Mouse (Mus musculus): ENCODE measurements at regions not wholly inside any gene's neighbourhood (a gene's known extent, or its start where the extent isn't known, plus 50 kb on each side); places are given as distances from the start of the nearest gene placed in this dataset.

- no peak overlapping the region for H3K4me2 ChIP-seq (replicated peaks; ENCODE audit: low read depth, low read length)
- ATAC-seq (peak; percentile 60), DNase-seq (ENCODE audit: low spot score) (peak; percentile 53)
- no peaks in the 10 kb centered on the region for H3K9me3 ChIP-seq (ENCODE audit: low read length)
- H3K27me3 ChIP-seq (replicated peaks; ENCODE audit: insufficient read depth, low read length): no peaks in the 10 kb centered on the region
- no peak overlapping the region for H3K9ac ChIP-seq (replicated peaks; ENCODE audit: low read depth)
- WGBS: 14% methylated on average over 2 of the region's 2 CpGs
- no peaks in the 10 kb centered on the region for H3K36me3 ChIP-seq (ENCODE audit: insufficient read depth, low read length)
- no peak overlapping the region for H3K27ac ChIP-seq (ENCODE audit: low read length)
- no peak overlapping the region for H3K4me3 ChIP-seq (ENCODE audit: low read depth, low read length)
- H3K4me1 ChIP-seq (ENCODE audit: insufficient read depth, low read depth, low read length): no peaks in the 10 kb centered on the region
- TF ChIP-seq CTCF (IDR thresholded peaks at IDR 0.05) (peak; percentile 82), EP300 (IDR thresholded peaks at IDR 0.05) (no peak)
Observed at GRCm38 (mm10) chr3:38255674-38256073, 229.0 kb downstream of the Ankrd50 start.

GRCm38 (mm10) chr3:38254896-38255295 lies 229.7 kb downstream of the Ankrd50 start:
- peak; percentile 81 for ATAC-seq
- WGBS: 4% methylated on average over 2 of the region's 2 CpGs
- DNase-seq (ENCODE audit: low spot score): peak; percentile 64
- no peaks in the 10 kb centered on the region for H3K27me3 ChIP-seq (replicated peaks; ENCODE audit: insufficient read depth, low read length)
- no peaks in the 10 kb centered on the region for H3K4me1 ChIP-seq (ENCODE audit: insufficient read depth, low read depth, low read length)
- H3K4me3 ChIP-seq (ENCODE audit: low read depth, low read length): no peak overlapping the region
- TF ChIP-seq CTCF (IDR thresholded peaks at IDR 0.05) (no peak), EP300 (IDR thresholded peaks at IDR 0.05) (no peak)
- no peaks in the 10 kb centered on the region for H3K9me3 ChIP-seq (ENCODE audit: low read length)
- no peaks in the 10 kb centered on the region for H3K36me3 ChIP-seq (ENCODE audit: insufficient read depth, low read length)
- no peak overlapping the region for H3K4me2 ChIP-seq (replicated peaks; ENCODE audit: low read depth, low read length)
- H3K27ac ChIP-seq (ENCODE audit: low read length): no peak overlapping the region
- H3K9ac ChIP-seq (replicated peaks; ENCODE audit: low read depth): no peak overlapping the region

GRCm38 (mm10) chr3:38251592-38251991 lies 233.1 kb downstream of the Ankrd50 start:
- no peak for ATAC-seq
- no peak for DNase-seq (ENCODE audit: low spot score)
- TF ChIP-seq EP300 (IDR thresholded peaks at IDR 0.05): no peak
- no peak for TF ChIP-seq CTCF (IDR thresholded peaks at IDR 0.05)
- Histone ChIP-seq H3K9me3 (ENCODE audit: low read length) (no peaks in the 10 kb centered on the region), H3K4me2 (replicated peaks; ENCODE audit: low read depth, low read length) (no peak overlapping the region), H3K27ac (ENCODE audit: low read length) (no peak overlapping the region), H3K9ac (replicated peaks; ENCODE audit: low read depth) (no peak overlapping the region), H3K36me3 (ENCODE audit: insufficient read depth, low read length) (no peaks in the 10 kb centered on the region), H3K4me1 (ENCODE audit: insufficient read depth, low read depth, low read length) (no peaks in the 10 kb centered on the region), H3K27me3 (replicated peaks; ENCODE audit: insufficient read depth, low read length) (no peaks in the 10 kb centered on the region), H3K4me3 (ENCODE audit: low read depth, low read length) (no peak overlapping the region)
- 51% methylated on average over 2 of the region's 2 CpGs for WGBS

- no peak overlapping the region for H3K4me2 ChIP-seq (replicated peaks; ENCODE audit: low read depth, low read length)
- no peaks in the 10 kb centered on the region for H3K27me3 ChIP-seq (replicated peaks; ENCODE audit: insufficient read depth, low read length)
- no peak overlapping the region for H3K27ac ChIP-seq (ENCODE audit: low read length)
- H3K9ac ChIP-seq (replicated peaks; ENCODE audit: low read depth): no peak overlapping the region
- no peaks in the 10 kb centered on the region for H3K4me1 ChIP-seq (ENCODE audit: insufficient read depth, low read depth, low read length)
- no peaks in the 10 kb centered on the region for H3K9me3 ChIP-seq (ENCODE audit: low read length)
- TF ChIP-seq EP300 (IDR thresholded peaks at IDR 0.05): no peak
- no peak for TF ChIP-seq CTCF (IDR thresholded peaks at IDR 0.05)
- no peak for ATAC-seq
- DNase-seq (ENCODE audit: low spot score): no peak
- WGBS: 61% methylated on average over 5 of the region's 5 CpGs
- H3K4me3 ChIP-seq (ENCODE audit: low read depth, low read length): no peak overlapping the region
- H3K36me3 ChIP-seq (ENCODE audit: insufficient read depth, low read length): no peaks in the 10 kb centered on the region
Observed at GRCm38 (mm10) chr3:38250552-38250951, 234.1 kb downstream of the Ankrd50 start.

- H3K9me3 ChIP-seq (ENCODE audit: low read length): no peaks in the 10 kb centered on the region
- H3K4me2 ChIP-seq (replicated peaks; ENCODE audit: low read depth, low read length): no peak overlapping the region
- no peak overlapping the region for H3K9ac ChIP-seq (replicated peaks; ENCODE audit: low read depth)
- no peaks in the 10 kb centered on the region for H3K36me3 ChIP-seq (ENCODE audit: insufficient read depth, low read length)
- no peak overlapping the region for H3K4me3 ChIP-seq (ENCODE audit: low read depth, low read length)
- H3K4me1 ChIP-seq (ENCODE audit: insufficient read depth, low read depth, low read length): no peaks in the 10 kb centered on the region
- no peak for DNase-seq (ENCODE audit: low spot score)
- WGBS: 50% methylated on average over 1 of the region's 1 CpGs
- H3K27me3 ChIP-seq (replicated peaks; ENCODE audit: insufficient read depth, low read length): no peaks in the 10 kb centered on the region
- no peak overlapping the region for H3K27ac ChIP-seq (ENCODE audit: low read length)
- ATAC-seq: no peak
- no peak for TF ChIP-seq CTCF (IDR thresholded peaks at IDR 0.05)
- no peak for TF ChIP-seq EP300 (IDR thresholded peaks at IDR 0.05)
Observed at GRCm38 (mm10) chr3:38248941-38249340, 235.7 kb downstream of the Ankrd50 start.

- no peak for DNase-seq (ENCODE audit: low spot score)
Observed at GRCm38 (mm10) chr3:38246439-38246838, 238.2 kb downstream of the Ankrd50 start.

GRCm38 (mm10) chr3:38243209-38243608 lies 241.4 kb downstream of the Ankrd50 start:
- H3K4me1 ChIP-seq (ENCODE audit: insufficient read depth, low read depth, low read length): no peaks in the 10 kb centered on the region
- no peak for TF ChIP-seq EP300 (IDR thresholded peaks at IDR 0.05)
- no peak for TF ChIP-seq CTCF (IDR thresholded peaks at IDR 0.05)
- H3K36me3 ChIP-seq (ENCODE audit: insufficient read depth, low read length): no peaks in the 10 kb centered on the region
- ATAC-seq (no peak), DNase-seq (ENCODE audit: low spot score) (no peak)
- H3K9me3 ChIP-seq (ENCODE audit: low read length): no peaks in the 10 kb centered on the region
- no peak overlapping the region for H3K9ac ChIP-seq (replicated peaks; ENCODE audit: low read depth)
- H3K4me3 ChIP-seq (ENCODE audit: low read depth, low read length): no peak overlapping the region
- H3K27ac ChIP-seq (ENCODE audit: low read length): no peak overlapping the region
- H3K27me3 ChIP-seq (replicated peaks; ENCODE audit: insufficient read depth, low read length): no peaks in the 10 kb centered on the region
- H3K4me2 ChIP-seq (replicated peaks; ENCODE audit: low read depth, low read length): no peak overlapping the region
- 84% methylated on average over 3 of the region's 3 CpGs for WGBS

More at GRCm38 (mm10) chr3:38246439-38246838, 238.2 kb downstream of the Ankrd50 start:
- H3K9me3 ChIP-seq (ENCODE audit: low read length): no peaks in the 10 kb centered on the region
- 71% methylated on average over 2 of the region's 2 CpGs for WGBS
- H3K36me3 ChIP-seq (ENCODE audit: insufficient read depth, low read length): no peaks in the 10 kb centered on the region
- no peaks in the 10 kb centered on the region for H3K4me1 ChIP-seq (ENCODE audit: insufficient read depth, low read depth, low read length)
- H3K27ac ChIP-seq (ENCODE audit: low read length): no peak overlapping the region
- no peaks in the 10 kb centered on the region for H3K27me3 ChIP-seq (replicated peaks; ENCODE audit: insufficient read depth, low read length)
- H3K9ac ChIP-seq (replicated peaks; ENCODE audit: low read depth): no peak overlapping the region
- H3K4me2 ChIP-seq (replicated peaks; ENCODE audit: low read depth, low read length): no peak overlapping the region
- TF ChIP-seq EP300 (IDR thresholded peaks at IDR 0.05): no peak
- TF ChIP-seq CTCF (IDR thresholded peaks at IDR 0.05): no peak
- no peak overlapping the region for H3K4me3 ChIP-seq (ENCODE audit: low read depth, low read length)
- ATAC-seq: no peak
